Mouse (Mus musculus): ENCODE measurements around the gene Mthfsd. TPM values are rescaled to one million over a fixed set of nuclear protein-coding genes. Genes with fewer than 3 reads are reported as not detected.
A peak's percentile ranks its signal among the peaks of the same experiment; 100 is the strongest.
"Not testable (repeated sequence)": the region's sequence is repeated elsewhere in the genome, so short reads cannot be mapped to it uniquely, and the experiment has no call there.

The Mthfsd gene
- total RNA-seq (2021) = 10 to 100 TPM; 13.0 to 17.7 TPM
- long read RNA-seq, experiment 1, partial matches to known transcripts = 3 of 16 reads
- long read RNA-seq, experiment 1, other reads (novel, unspliced or antisense) = 10 of 16 reads
- long read RNA-seq, experiment 2, partial matches to known transcripts = 3 of 6 reads
- long read RNA-seq, experiment 2, other reads (novel, unspliced or antisense) = 2 of 6 reads

GRCm38 (mm10) chr8:121107668-121108656 lies at the start of gene Mthfsd:
TSS of gene Mthfsd (minus strand) at chr8:121108392.
- DNase-seq = peak; percentile 99

DNA sequence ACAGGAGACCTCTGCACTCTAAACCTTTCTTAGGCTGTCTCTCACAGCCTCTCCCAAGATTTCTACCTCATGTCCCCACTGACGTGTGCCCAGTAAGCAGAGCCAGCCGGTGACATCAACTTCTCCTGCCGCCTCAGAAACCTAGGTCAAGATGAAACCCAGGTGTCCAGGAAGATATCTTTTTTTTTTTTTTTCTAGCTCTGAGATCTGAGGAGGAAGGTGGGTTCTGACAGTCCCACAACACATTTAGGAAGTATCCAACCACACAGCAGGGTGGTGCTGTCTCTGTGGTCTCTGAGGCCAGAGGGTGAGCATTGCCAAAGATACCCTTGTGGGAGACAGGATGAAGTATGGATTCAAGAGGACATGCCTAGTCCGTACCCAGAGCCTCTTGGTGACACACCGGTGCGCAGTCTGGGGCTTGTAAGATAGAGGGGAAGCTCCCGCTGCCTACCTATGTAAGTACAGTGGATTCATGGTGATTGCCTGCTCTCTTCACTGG lies 48.8 kb upstream of the Mthfsd start:
- no peak for DNase-seq

DNA sequence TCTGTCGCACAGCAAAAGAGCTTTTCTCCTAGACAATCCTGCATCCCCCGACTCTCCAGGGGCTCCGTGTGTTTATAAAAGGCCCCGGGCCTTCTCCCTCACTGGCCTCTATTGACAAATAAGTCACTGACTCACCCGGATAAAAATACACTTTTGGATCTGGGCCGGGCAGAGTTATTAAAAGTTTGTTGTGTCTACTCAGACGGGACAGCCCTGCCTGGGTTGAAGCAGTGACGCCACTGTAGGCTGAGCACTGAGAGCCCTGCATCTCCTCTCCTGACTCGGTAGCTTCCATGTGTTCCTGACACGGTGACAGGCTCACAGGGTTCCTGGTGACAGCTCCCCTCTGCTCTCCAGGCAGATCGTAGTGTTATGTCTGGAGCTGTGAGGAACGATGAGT lies 44.2 kb upstream of the Mthfsd start:
- DNase-seq = no peak

DNA sequence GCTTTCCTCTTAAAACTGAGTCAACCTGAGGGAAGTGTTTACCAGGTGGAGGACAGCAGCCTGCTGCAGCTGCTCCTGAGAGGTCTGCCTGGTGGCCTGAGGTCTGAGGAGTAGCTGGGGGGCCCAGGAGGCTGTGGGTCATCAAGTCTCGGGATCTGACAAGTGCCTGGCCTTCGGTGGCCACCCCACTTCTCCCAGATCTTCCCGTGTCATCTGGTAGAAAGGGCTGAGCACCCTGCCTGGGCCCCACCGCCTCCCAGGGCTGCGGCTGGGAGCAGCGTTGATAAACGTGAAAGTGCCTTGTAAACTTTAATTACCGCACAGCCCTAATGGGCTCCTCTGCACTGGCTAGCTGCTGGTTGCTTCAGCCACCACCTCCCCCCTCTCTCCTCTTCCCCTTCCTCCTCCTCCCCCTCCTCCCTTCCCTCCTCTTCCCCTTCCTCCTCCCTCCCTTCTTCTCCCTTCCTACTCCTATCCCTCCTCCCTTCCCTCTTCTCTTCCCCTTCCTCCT lies 40.4 kb upstream of the Mthfsd start:
- DNase-seq = no peak

- not testable (repeated sequence) for DNase-seq
These were observed 37.4 kb upstream of the Mthfsd start for GRCm38 (mm10) chr8:121145457-121146134.

DNA sequence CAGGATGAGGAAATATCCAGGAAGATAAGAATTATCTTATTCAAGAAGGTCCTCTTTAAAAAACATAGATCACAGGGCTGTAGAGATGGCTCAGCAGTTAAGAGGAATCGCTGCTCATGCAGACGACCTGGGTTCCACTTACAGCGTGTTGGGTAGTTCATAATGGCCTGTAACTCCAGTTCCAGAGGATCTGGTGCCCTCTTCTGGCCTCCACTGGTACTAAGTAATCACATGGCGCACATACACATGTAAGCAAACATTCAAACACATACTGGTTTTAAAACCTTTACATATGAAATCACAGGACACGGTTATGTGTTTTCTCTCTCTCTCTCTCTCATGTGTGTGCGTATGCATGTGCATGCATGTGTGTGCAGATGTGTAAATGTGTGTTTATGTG lies 28.7 kb upstream of the Mthfsd start:
- DNase-seq = no peak

DNA sequence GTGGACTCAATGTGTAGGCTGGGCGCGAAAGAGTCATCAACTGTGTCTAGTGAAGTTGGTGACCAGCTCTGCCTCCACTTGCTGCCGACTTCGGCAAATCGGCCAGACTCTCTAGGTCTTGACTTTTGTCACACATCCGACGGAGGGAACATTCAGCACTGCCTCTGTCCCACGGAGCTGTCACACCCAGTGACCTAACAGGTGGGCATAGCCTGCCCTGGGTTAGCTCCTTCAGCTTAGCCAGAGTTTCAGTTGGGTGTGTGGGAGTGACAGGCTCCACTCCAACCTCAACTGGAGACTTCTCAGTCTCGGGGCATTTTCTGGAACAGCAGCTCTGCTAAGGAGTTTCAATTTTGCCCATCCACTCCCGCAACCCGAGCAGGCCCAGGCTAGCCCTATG lies 26.3 kb upstream of the Mthfsd start:
- no peak for DNase-seq

GRCm38 (mm10) chr8:121134102-121134501 lies 25.9 kb upstream of the Mthfsd start:
- DNase-seq = no peak

DNA sequence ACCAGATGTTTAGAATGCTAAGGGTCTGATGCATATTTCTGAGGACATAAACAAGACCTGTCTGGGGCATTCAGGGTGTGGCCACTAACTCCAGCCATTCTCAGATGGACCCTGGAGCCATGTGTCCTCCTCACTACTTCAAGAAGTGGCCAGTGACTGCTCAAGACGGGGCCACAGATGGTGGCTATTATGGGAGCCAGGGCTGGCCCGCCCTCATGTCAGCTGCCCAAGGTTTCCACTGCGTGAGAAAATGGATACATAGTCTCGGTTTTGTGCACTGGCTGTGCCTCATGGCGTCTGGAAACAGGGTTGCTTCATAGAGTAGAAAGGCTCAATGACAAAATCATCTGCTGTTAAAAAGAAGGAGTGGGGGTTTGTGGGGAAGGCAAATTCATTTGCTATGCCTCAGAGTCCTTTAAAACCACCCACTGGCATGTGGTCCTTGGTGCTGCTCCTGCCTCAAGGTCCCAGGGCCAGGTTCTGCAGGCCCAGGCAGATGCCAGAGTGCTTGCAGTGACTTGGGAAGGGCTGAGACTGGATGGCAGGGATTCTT lies 24.8 kb upstream of the Mthfsd start:
- no peak for DNase-seq

GRCm38 (mm10) chr8:121130522-121130921 lies 22.3 kb upstream of the Mthfsd start:
- peak; percentile 46 for DNase-seq

GRCm38 (mm10) chr8:121129265-121129940 lies 21.2 kb upstream of the Mthfsd start:
- no peak for DNase-seq

GRCm38 (mm10) chr8:121128531-121129264 lies 20.5 kb upstream of the Mthfsd start:
- DNase-seq = no peak

- DNase-seq = no peak
These were observed 19.7 kb upstream of the Mthfsd start, which contains the start of gene Foxl1 for GRCm38 (mm10) chr8:121127756-121128375. TSS of gene Foxl1 (plus strand) at chr8:121127940.

- no peak for DNase-seq
These were observed 19.1 kb upstream of the Mthfsd start for GRCm38 (mm10) chr8:121127291-121127701.

DNA sequence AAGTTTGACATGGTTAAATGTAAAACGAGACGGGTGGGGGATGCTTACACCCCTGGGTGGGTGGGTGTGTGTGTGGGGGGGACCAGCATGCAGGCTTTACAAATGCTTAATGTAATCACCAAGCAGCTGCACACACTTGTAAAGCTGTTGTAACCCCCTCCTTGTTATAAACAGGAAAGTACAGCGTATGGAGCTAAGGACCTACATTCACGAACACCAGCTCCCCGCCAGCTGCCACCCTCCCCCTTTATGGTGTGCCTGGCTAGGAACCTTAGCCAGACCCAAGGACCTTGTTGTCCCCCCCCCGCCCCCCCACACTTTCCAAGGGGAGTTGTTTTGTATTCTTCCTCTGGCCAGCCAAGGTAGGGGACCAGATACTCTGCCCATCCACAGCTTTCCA lies 18.5 kb upstream of the Mthfsd start:
- DNase-seq = no peak

GRCm38 (mm10) chr8:121126191-121126590 lies 18.0 kb upstream of the Mthfsd start:
- no peak for DNase-seq

DNA sequence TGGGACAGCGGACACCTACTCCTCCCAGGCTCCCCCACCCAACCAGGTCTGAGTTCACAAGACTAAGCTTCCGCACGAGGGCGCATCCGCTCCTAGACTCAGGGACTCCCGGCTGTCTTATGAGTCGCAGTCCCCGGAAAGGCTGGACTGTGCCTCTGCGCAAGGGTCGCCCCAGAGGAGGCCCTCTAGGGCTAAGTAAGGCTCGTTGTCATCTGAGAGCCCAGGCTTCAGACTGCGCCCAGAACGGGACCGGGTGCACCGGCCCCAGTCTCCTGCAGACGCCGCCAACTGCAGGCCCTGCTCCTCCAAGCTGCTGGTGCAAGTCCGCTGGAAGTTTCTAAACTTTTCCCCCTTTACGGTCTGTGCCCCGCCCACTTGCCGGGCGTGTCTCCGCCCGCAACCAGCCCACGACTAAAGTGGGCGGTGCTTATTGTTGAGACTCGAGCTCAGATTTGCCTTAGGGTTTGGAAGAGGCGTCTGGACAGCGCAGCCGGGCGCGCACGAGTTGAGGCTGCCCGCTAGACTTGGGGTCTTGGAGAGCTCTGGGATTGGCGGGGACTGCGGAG lies 17.2 kb upstream of the Mthfsd start:
- peak; percentile 51 for DNase-seq

GRCm38 (mm10) chr8:121124547-121125239 lies 16.5 kb upstream of the Mthfsd start:
- DNase-seq = no peak

GRCm38 (mm10) chr8:121123113-121123512 lies 14.9 kb upstream of the Mthfsd start:
- DNase-seq = no peak
